Mouse (Mus musculus): Measurements from ENCODE around the gene Anxa9. TPM values are rescaled to one million over a fixed set of nuclear protein-coding genes. Genes with fewer than 3 reads are reported as not detected.

Gene Anxa9
- polyA plus RNA-seq, 1 experiment from 2014 or later: 3.4 TPM

DNA sequence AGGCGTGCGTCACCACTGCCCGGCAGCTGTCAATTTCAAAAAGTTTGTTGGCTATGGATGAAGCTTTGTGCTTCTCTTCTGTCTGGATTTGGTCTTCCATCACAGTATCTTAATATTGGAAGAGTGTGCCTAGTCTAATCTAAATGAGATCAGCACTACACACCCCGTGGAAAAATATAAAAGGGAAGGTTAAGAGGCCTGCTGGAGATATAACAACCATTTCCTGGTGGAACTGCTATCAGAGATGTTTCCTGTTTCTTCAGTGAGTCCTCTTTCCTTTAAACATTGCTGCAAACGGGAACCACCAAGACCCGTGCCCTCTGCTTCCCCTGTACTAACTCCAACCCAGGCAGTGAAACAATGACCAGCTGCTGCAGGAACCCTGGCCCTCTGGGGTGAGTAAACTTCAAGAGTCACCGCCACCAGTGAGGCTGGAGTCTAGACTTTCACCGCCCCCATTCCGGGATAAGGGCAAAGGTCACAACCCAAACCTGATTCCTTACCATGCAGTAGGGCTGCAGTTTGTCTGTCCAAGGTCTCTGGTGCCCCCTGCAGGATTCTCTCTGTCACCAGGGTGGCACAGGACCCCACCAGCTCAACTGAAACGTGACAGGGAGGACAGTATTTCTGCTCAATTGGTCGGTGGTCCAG is 43.8 kb downstream of the Anxa9 start:
- no peaks in the 10 kb centered on the region for H3K4me1 ChIP-seq
- no peak overlapping the region for H3K9ac ChIP-seq
- H3K27me3 ChIP-seq (replicated peaks): no peaks in the 10 kb centered on the region
- H3K27ac ChIP-seq: no peak overlapping the region
- no peak overlapping the region for H3K4me3 ChIP-seq (replicated peaks)
- peaks cover 42% of the 10 kb centered on the region for H3K36me3 ChIP-seq
- peak; percentile 76 for ATAC-seq (ENCODE audit: insufficient read depth, low FRiP score, low read depth)
- H3K9me3 ChIP-seq: no peaks in the 10 kb centered on the region
- 50% methylated on average over 11 of the region's 11 CpGs for WGBS
- H3K4me2 ChIP-seq: no peak overlapping the region

DNA sequence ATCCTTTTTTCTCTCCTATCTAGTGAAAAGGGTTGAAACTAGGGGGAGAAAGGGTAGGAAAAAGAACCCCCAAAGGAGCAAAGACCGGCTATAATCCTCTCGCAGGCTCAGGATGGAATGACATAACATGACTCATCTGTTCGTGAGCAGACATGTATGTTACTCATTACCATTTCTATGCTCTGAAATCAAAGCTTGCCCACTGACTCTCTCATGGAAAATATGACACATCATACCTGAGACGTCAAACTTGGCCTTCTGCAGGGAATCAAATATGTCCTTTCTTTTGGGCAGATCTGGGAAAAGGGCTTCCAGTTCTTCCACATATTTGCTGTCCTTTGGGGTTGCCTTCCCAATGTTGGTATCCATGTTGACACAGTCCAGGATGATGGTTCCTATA is 45.0 kb downstream of the Anxa9 start:
- 92% methylated on average over 4 of the region's 4 CpGs for WGBS
- no peaks in the 10 kb centered on the region for H3K27me3 ChIP-seq (replicated peaks)
- H3K4me1 ChIP-seq: no peaks in the 10 kb centered on the region
- peaks cover 37% of the 10 kb centered on the region for H3K36me3 ChIP-seq
- no peak overlapping the region for H3K9ac ChIP-seq
- no peak for ATAC-seq (ENCODE audit: insufficient read depth, low FRiP score, low read depth)
- H3K9me3 ChIP-seq: no peaks in the 10 kb centered on the region
- no peak overlapping the region for H3K27ac ChIP-seq
- H3K4me2 ChIP-seq: no peak overlapping the region
- H3K4me3 ChIP-seq (replicated peaks): no peak overlapping the region

DNA sequence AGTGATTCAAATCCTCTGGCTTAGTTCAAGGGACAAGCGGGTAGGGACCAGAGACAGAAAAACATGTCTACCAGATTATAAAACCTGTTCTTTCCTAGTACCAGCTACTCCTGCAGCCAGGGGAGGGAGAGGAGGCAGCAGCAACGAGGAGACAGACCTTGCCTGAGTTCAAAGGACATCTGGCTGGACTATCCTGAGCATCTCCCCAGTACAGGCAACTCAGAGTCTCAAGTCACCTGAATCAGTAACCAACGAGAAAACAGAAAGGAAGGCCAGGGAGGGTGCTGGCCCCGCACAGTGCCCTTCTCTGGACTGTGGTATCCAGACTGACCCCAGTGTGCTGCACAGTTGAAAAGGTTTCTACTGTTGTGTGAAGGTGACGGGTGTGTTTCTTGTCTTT is 50.0 kb downstream of the Anxa9 start:
- Histone ChIP-seq H3K4me1 (no peaks in the 10 kb centered on the region), H3K9ac (no peak overlapping the region), H3K9me3 (no peaks in the 10 kb centered on the region), H3K27ac (no peak overlapping the region), H3K36me3 (peaks cover 34% of the 10 kb centered on the region), H3K27me3 (replicated peaks) (no peaks in the 10 kb centered on the region), H3K4me3 (replicated peaks) (no peak overlapping the region), H3K4me2 (no peak overlapping the region)
- no peak for ATAC-seq (ENCODE audit: insufficient read depth, low FRiP score, low read depth)
- WGBS: 81% methylated on average over 5 of the region's 5 CpGs

DNA sequence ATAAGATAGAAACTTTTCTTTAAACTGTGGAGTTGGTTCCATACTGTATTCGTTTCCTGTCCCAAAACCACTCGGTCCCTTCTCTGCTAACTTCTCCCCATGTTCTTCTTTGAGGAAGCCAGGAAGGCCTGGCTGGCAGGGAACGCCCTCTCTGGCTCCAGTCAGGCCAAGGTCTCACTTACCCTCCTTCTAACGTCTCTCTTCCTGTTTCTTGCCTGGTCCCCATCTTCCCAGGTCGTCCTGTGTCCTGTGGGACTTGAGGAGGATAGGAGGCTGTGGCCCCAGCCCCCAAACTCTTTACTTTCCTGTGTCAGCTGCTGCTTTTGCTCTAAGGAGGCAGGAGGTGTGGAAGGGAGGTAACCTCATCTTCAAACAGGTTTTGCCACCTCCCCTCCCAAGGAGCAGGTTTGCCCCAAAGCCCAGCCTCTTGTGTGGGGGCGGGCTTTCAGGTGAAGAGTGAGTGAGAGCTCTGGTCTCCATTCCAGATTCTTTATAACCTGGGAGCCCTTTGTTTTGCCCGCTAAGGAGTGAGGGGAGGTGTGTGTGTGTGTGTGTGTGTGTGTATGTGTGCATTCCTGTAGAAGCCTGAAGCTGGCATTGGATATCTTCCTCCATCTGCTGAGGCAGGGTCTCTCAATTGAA is 56.1 kb downstream of the Anxa9 start, which contains the start of gene Bnipl:
Gene Bnipl, minus strand, starts transcription at position 411 of the 642 bp plus-strand sequence.
- Histone ChIP-seq H3K36me3 (peaks cover 8% of the 10 kb centered on the region; the same call in 1 of the 2 replicates), H3K4me3 (replicated peaks) (no peak within 1 kb of the TSS), H3K27me3 (replicated peaks) (no peaks in the 10 kb centered on the region), H3K4me2 (0 out of 2 replicates have a peak within 1 kb of the TSS, but pooled peaks have one; percentile 21), H3K9me3 (no peaks in the 10 kb centered on the region), H3K4me1 (no peaks in the 10 kb centered on the region), H3K9ac (no peak within 1 kb of the TSS), H3K27ac (0 out of 2 replicates have a peak within 1 kb of the TSS, but pooled peaks have one; percentile 46)
- peak; percentile 55; the same call in 1 of the 2 replicates for ATAC-seq (ENCODE audit: insufficient read depth, low FRiP score, low read depth)
- 46% methylated on average over 7 of the region's 7 CpGs for WGBS

DNA sequence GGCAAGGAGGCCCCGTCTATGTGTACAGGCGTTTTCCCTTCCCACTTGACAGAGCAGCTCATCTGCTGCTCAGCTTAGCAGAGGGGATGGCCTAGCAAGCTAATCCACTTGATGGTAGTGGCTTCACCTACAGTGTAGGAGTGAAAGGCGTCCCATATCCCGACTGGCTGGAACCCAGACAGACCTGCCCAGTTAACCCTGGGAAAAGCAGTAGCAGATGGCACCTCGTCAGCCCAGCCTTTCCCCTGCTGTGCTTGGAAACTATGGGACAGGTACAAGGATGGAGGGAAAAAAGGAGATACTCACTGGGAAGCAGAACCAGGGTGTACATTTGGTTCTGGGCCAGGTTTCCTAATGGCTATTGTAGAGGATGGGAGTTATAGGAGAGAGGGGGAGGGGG is 56.6 kb downstream of the Anxa9 start:
- Histone ChIP-seq H3K4me3 (replicated peaks) (no peak overlapping the region), H3K36me3 (peaks cover 8% of the 10 kb centered on the region; the same call in 1 of the 2 replicates), H3K4me2 (0 out of 2 replicates have a peak overlapping the region, but pooled peaks have one; percentile 1), H3K4me1 (no peaks in the 10 kb centered on the region), H3K9me3 (no peaks in the 10 kb centered on the region), H3K27ac (0 out of 2 replicates have a peak overlapping the region, but pooled peaks have one; percentile 46), H3K9ac (no peak overlapping the region), H3K27me3 (replicated peaks) (no peaks in the 10 kb centered on the region)
- WGBS: 70% methylated on average over 5 of the region's 5 CpGs
- ATAC-seq (ENCODE audit: insufficient read depth, low FRiP score, low read depth): 0 out of 2 replicates have a peak, but pooled peaks have one; percentile 9

DNA sequence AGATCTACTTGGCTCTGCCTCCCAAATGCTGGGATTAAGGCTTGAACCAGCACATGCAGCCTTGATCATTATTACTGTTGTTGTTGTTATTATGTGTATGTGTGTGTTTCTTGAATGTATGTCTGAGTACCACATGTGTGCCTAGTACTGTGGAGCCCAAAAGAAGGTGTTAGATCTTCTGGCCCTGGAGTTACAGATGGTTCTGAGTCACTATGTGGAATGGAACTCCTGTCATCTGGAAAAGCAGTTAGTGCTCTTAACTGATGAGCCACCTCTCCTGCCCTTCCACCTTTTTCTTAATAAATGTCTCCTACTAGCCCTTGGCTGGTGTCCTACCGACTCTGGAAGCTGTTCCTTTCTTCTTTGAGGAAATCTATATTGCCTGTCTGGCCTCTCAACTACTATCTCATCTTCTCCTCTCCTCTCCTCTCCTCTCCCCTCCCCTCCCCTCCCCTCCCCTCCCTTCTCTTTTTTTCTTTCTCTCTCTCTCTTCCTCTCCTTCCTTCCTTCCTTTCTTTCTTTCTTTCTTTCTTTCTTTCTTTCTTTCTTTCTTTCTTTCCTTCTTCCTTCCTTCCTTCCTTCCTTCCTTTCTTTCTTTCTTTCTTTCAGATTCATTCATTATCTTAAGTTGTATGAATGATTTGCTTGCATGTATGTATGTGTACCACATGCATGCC is 59.2 kb downstream of the Anxa9 start:
- 52% methylated on average over 1 of the region's 1 CpGs for WGBS
- ATAC-seq (ENCODE audit: insufficient read depth, low FRiP score, low read depth): no peak
- Histone ChIP-seq H3K9me3 (no peaks in the 10 kb centered on the region), H3K4me1 (no peaks in the 10 kb centered on the region), H3K27ac (no peak overlapping the region), H3K27me3 (replicated peaks) (no peaks in the 10 kb centered on the region), H3K9ac (no peak overlapping the region), H3K4me3 (replicated peaks) (no peak overlapping the region), H3K36me3 (0 out of 2 replicates have a peak, but pooled peaks cover 2% of the 10 kb centered on the region), H3K4me2 (no peak overlapping the region)

DNA sequence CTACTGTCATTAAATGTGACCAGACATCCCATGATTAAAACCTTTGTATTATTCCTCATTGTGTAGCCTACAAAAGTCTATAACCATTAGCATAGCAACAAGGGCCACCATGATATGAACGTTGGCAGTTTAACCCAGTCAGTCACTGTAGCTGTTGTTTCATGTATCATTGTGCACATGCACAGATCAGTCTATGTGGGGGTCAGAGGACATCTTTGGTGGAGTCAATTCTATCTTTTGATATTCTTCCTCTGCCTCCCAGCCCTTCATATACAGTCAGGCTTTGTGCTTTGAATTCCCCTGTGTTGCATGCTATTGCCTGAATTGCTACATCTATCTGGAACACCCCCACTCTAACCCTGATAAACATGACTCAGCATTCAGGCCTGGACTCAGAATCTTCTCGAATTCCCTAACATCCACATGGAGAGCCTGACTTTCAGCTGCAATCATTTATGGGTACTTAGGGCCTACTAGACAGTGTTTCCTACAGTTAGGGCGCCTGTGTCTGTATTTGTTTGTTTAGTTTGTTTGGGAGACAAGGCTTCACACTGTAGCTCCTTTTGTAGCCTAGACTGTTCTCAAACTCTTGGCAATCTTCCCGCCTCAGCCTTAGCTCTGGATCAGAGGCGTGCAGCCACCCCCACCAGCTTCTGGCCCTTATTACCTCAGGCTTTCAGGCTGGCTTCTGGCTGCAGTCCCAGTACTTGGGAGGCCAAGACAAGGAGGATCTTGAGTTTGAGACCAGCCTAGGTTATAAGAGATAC is 60.3 kb downstream of the Anxa9 start:
- WGBS: 79% methylated on average over 5 of the region's 5 CpGs
- Histone ChIP-seq H3K27ac (no peak overlapping the region), H3K9ac (no peak overlapping the region), H3K9me3 (no peaks in the 10 kb centered on the region), H3K36me3 (no peaks in the 10 kb centered on the region), H3K27me3 (replicated peaks) (no peaks in the 10 kb centered on the region), H3K4me2 (no peak overlapping the region), H3K4me3 (replicated peaks) (no peak overlapping the region), H3K4me1 (no peaks in the 10 kb centered on the region)
- no peak for ATAC-seq (ENCODE audit: insufficient read depth, low FRiP score, low read depth)

Other genes with a start within 250 kb of the Anxa9 start
- 17.0 and 17.5 TPM in 2 replicates for gene Pip5k1a, start 200.2 kb downstream of the Anxa9 start, polyA plus RNA-seq (2015; fragmentation: Nextera tagmentation; extraction: Ambion mirVana)
- 119 and 124 TPM in 2 replicates for gene Vps72, start 196.2 kb downstream of the Anxa9 start, polyA plus RNA-seq (2015; fragmentation: Nextera tagmentation; extraction: Ambion mirVana)
- gene Tmod4, start 182.7 kb downstream of the Anxa9 start, polyA plus RNA-seq (2015; fragmentation: Nextera tagmentation; extraction: Ambion mirVana): 1.6 and 1.7 TPM in 2 replicates
- 59.1 and 62.7 TPM in 2 replicates for gene Scnm1, start 173.2 kb downstream of the Anxa9 start, polyA plus RNA-seq (2015; fragmentation: Nextera tagmentation; extraction: Ambion mirVana)
- gene Lysmd1, start 173.1 kb downstream of the Anxa9 start, polyA plus RNA-seq (2015; fragmentation: Nextera tagmentation; extraction: Ambion mirVana): 11.6 and 11.7 TPM in 2 replicates
- 5.1 and 6.7 TPM in 2 replicates for gene Tnfaip8l2, start 164.8 kb downstream of the Anxa9 start, polyA plus RNA-seq (2015; fragmentation: Nextera tagmentation; extraction: Ambion mirVana)
- gene Sema6c, start 146.7 kb downstream of the Anxa9 start, polyA plus RNA-seq (2015; fragmentation: Nextera tagmentation; extraction: Ambion mirVana): 5.9 and 6.9 TPM in 2 replicates
- 10.7 and 11.4 TPM in 2 replicates for gene Gabpb2, start 89.3 kb downstream of the Anxa9 start, polyA plus RNA-seq (2015; fragmentation: Nextera tagmentation; extraction: Ambion mirVana)
- gene Cdc42se1, start 78.4 kb downstream of the Anxa9 start, polyA plus RNA-seq (2015; fragmentation: Nextera tagmentation; extraction: Ambion mirVana): 83.5 and 96.5 TPM in 2 replicates
- 18.5 and 18.6 TPM in 2 replicates for gene Mllt11, start 75.0 kb downstream of the Anxa9 start, polyA plus RNA-seq (2015; fragmentation: Nextera tagmentation; extraction: Ambion mirVana)
- gene Gm128, start 65.6 kb downstream of the Anxa9 start, polyA plus RNA-seq (2015; fragmentation: Nextera tagmentation; extraction: Ambion mirVana): 0.35 TPM in 2 replicates
- 3.5 and 5.8 TPM in 2 replicates for gene Bnipl, start 56.0 kb downstream of the Anxa9 start, polyA plus RNA-seq (2015; fragmentation: Nextera tagmentation; extraction: Ambion mirVana)
- 45.8 and 51.2 TPM in 2 replicates for gene Mindy1, start 25.8 kb downstream of the Anxa9 start, polyA plus RNA-seq (2015; fragmentation: Nextera tagmentation; extraction: Ambion mirVana)
- 16.6 and 17.3 TPM in 2 replicates for gene Prune1, start 25.1 kb downstream of the Anxa9 start, polyA plus RNA-seq (2015; fragmentation: Nextera tagmentation; extraction: Ambion mirVana)
- gene Cers2, start 7.6 kb upstream of the Anxa9 start, polyA plus RNA-seq (2015; fragmentation: Nextera tagmentation; extraction: Ambion mirVana): 138 and 146 TPM in 2 replicates
- gene Setdb1, start 50.0 kb upstream of the Anxa9 start, polyA plus RNA-seq (2015; fragmentation: Nextera tagmentation; extraction: Ambion mirVana): 29.9 and 34.1 TPM in 2 replicates
- gene 4930558C23Rik, start 95.7 kb upstream of the Anxa9 start, polyA plus RNA-seq (2015; fragmentation: Nextera tagmentation; extraction: Ambion mirVana): not detected in 2 replicates
- 38.6 and 42.4 TPM in 2 replicates for gene Arnt, start 127.2 kb upstream of the Anxa9 start, polyA plus RNA-seq (2015; fragmentation: Nextera tagmentation; extraction: Ambion mirVana)
- gene Ctsk, start 192.1 kb upstream of the Anxa9 start, polyA plus RNA-seq (2015; fragmentation: Nextera tagmentation; extraction: Ambion mirVana): 11.7 and 12.2 TPM in 2 replicates
- gene Ctss, start 219.6 kb upstream of the Anxa9 start, polyA plus RNA-seq (2015; fragmentation: Nextera tagmentation; extraction: Ambion mirVana): 32.5 and 33.6 TPM in 2 replicates